Mouse (Mus musculus): Measurements from ENCODE around the gene Mindy3. TPM values are rescaled to one million over a fixed set of nuclear protein-coding genes. Genes with fewer than 3 reads are reported as not detected.

Mindy3 gene
- polyA plus RNA-seq, 1 experiment = 70.3 TPM

GRCm38 (mm10) chr2:12371401-12371800 lies 47.9 kb downstream of the Mindy3 start:
- 94% methylated on average over 4 of the region's 4 CpGs for WGBS
- H3K36me3 ChIP-seq (ENCODE audit: control insufficient read depth, insufficient read depth, low read length) = peaks cover 9% of the 10 kb centered on the region; the same call in 1 of the 2 replicates
- TF ChIP-seq POLR2A (IDR thresholded peaks at IDR 0.05; ENCODE audit: low read depth, low read length) (no peak), CTCF (IDR thresholded peaks at IDR 0.05; ENCODE audit: extremely low read depth, insufficient read length, insufficient replicate concordance, low read depth, low read length) (no peak)
- H3K4me1 ChIP-seq (ENCODE audit: control insufficient read depth, insufficient read depth, insufficient read length, low read length) = no peaks in the 10 kb centered on the region
- no peak overlapping the region for H3K27ac ChIP-seq (ENCODE audit: insufficient read depth, low read depth, low read length)
- no peaks in the 10 kb centered on the region for H3K27me3 ChIP-seq (ENCODE audit: control insufficient read depth, insufficient read depth, low read length)
- H3K4me3 ChIP-seq (ENCODE audit: low read depth, low read length) = no peak overlapping the region

DNA sequence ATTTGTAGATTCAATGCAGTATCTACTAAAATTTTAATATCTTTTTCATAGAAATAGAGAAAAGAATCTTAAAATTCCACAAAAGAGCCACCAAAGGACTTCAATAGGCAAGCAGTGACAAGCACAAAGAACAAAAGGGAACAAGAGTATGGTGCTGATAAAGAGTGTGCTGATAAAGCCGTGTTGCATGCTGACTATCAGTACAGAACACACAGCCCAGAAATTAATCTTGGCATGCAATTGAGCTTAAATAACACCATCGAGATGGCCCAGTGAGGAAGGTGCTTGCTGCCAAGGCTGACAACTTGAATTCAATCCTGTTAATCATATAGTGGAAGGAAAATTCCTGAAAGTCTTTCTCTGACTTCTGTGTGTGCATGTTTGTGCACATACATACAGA lies 50.8 kb downstream of the Mindy3 start:
- Histone ChIP-seq H3K4me3 (ENCODE audit: low read depth, low read length) (no peak overlapping the region), H3K4me1 (ENCODE audit: control insufficient read depth, insufficient read depth, insufficient read length, low read length) (no peaks in the 10 kb centered on the region), H3K36me3 (ENCODE audit: control insufficient read depth, insufficient read depth, low read length) (peaks cover 17% of the 10 kb centered on the region), H3K27me3 (ENCODE audit: control insufficient read depth, insufficient read depth, low read length) (no peaks in the 10 kb centered on the region), H3K27ac (ENCODE audit: insufficient read depth, low read depth, low read length) (no peak overlapping the region)
- TF ChIP-seq POLR2A (IDR thresholded peaks at IDR 0.05; ENCODE audit: low read depth, low read length) (no peak), CTCF (IDR thresholded peaks at IDR 0.05; ENCODE audit: extremely low read depth, insufficient read length, insufficient replicate concordance, low read depth, low read length) (no peak)
- WGBS = 22% methylated on average over 2 of the region's 2 CpGs

DNA sequence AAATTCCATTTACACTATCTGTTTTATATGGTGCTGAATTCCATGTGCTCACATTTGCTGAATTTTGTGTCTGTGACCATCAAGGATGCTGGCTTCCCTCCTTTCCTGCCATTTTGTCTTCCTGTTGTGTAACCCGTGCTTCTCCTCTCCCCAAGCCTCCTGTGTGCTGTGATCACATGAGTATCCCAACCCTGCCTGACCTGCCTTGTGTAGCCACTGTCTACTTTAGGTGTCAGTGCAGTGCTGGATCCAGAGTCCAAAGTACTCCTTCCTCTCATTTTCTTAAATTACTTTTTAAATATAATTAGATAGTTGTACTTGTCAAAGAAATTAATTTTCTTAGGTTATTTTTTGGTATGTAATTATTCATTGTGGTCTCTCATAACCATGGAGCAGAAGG lies 51.3 kb downstream of the Mindy3 start:
- no peak overlapping the region for H3K4me3 ChIP-seq (ENCODE audit: low read depth, low read length)
- no peaks in the 10 kb centered on the region for H3K27me3 ChIP-seq (ENCODE audit: control insufficient read depth, insufficient read depth, low read length)
- no peaks in the 10 kb centered on the region for H3K4me1 ChIP-seq (ENCODE audit: control insufficient read depth, insufficient read depth, insufficient read length, low read length)
- H3K36me3 ChIP-seq (ENCODE audit: control insufficient read depth, insufficient read depth, low read length) = peaks cover 19% of the 10 kb centered on the region
- WGBS = 50% methylated on average over 1 of the region's 1 CpGs
- no peak overlapping the region for H3K27ac ChIP-seq (ENCODE audit: insufficient read depth, low read depth, low read length)
- no peak for TF ChIP-seq POLR2A (IDR thresholded peaks at IDR 0.05; ENCODE audit: low read depth, low read length)
- no peak for TF ChIP-seq CTCF (IDR thresholded peaks at IDR 0.05; ENCODE audit: extremely low read depth, insufficient read length, insufficient replicate concordance, low read depth, low read length)

DNA sequence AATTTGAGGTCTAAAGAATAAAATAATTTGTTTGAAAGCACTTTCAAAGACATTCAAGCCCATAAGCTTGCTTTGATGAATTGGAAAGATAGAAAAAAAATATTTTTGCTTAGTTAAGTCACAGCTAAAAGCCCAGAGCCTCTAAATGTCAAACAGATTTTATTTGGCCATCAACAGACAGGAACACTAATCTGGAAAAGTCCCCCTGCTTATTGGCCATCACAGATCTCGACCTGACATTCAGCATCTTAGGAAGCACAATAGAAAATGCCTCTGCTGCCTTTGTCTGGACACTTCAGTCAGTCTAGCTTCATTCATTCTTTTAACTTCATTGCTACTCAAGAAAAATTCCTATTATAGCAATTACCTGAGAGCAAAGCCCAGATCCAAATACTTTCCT lies 58.0 kb downstream of the Mindy3 start:
- no peaks in the 10 kb centered on the region for H3K27me3 ChIP-seq (ENCODE audit: control insufficient read depth, insufficient read depth, low read length)
- H3K27ac ChIP-seq (ENCODE audit: insufficient read depth, low read depth, low read length) = no peak overlapping the region
- no peak for TF ChIP-seq POLR2A (IDR thresholded peaks at IDR 0.05; ENCODE audit: low read depth, low read length)
- TF ChIP-seq CTCF (IDR thresholded peaks at IDR 0.05; ENCODE audit: extremely low read depth, insufficient read length, insufficient replicate concordance, low read depth, low read length) = no peak
- 85% methylated on average over 1 of the region's 1 CpGs for WGBS
- H3K4me1 ChIP-seq (ENCODE audit: control insufficient read depth, insufficient read depth, insufficient read length, low read length) = no peaks in the 10 kb centered on the region
- peaks cover 41% of the 10 kb centered on the region for H3K36me3 ChIP-seq (ENCODE audit: control insufficient read depth, insufficient read depth, low read length)
- H3K4me3 ChIP-seq (ENCODE audit: low read depth, low read length) = no peak overlapping the region

DNA sequence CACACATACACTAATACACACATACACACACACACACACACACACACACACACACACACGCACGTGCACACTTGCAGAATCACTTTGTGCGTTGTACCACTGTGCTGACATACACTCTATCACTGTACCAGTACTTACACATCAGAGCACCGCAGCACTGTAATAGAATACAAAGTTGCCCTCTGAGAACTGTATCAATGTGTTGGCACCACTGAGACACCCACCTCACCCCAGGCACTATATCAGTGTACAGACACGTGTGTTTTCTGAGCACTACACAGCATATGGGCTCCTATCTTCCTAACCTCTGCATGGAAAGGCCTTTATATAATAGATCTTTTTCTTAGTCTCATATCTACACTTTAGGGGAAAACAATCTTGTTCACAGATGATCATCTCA lies 64.4 kb downstream of the Mindy3 start:
- no peaks in the 10 kb centered on the region for H3K27me3 ChIP-seq (ENCODE audit: control insufficient read depth, insufficient read depth, low read length)
- WGBS = 96% methylated on average over 5 of the region's 5 CpGs
- H3K36me3 ChIP-seq (ENCODE audit: control insufficient read depth, insufficient read depth, low read length) = peaks cover 32% of the 10 kb centered on the region
- H3K4me1 ChIP-seq (ENCODE audit: control insufficient read depth, insufficient read depth, insufficient read length, low read length) = no peaks in the 10 kb centered on the region
- H3K27ac ChIP-seq (ENCODE audit: insufficient read depth, low read depth, low read length) = no peak overlapping the region
- no peak for TF ChIP-seq CTCF (IDR thresholded peaks at IDR 0.05; ENCODE audit: extremely low read depth, insufficient read length, insufficient replicate concordance, low read depth, low read length)
- no peak for TF ChIP-seq POLR2A (IDR thresholded peaks at IDR 0.05; ENCODE audit: low read depth, low read length)
- no peak overlapping the region for H3K4me3 ChIP-seq (ENCODE audit: low read depth, low read length)

DNA sequence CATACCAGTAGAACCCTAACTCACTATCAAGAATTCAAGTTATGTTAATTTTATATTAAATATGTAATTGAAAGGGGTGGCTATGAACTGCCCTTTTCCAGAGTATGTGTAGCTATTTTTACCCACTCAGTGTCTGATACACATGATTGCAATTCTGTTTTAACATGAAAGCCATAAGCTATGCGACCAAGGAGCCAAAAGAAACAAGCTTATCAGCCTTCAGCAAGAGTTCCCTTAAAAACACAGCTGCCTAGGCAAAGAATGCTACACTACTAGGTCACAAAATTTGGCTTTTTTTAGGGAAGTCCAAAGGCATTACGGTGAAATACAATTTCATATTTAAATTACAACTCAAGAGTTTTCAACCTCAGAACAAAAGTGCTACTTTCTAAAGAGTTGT lies 70.4 kb downstream of the Mindy3 start:
- Histone ChIP-seq H3K27ac (ENCODE audit: insufficient read depth, low read depth, low read length) (no peak overlapping the region), H3K4me1 (ENCODE audit: control insufficient read depth, insufficient read depth, insufficient read length, low read length) (no peaks in the 10 kb centered on the region), H3K36me3 (ENCODE audit: control insufficient read depth, insufficient read depth, low read length) (peaks cover 14% of the 10 kb centered on the region), H3K27me3 (ENCODE audit: control insufficient read depth, insufficient read depth, low read length) (no peaks in the 10 kb centered on the region), H3K4me3 (ENCODE audit: low read depth, low read length) (no peak overlapping the region)
- no peak for TF ChIP-seq POLR2A (IDR thresholded peaks at IDR 0.05; ENCODE audit: low read depth, low read length)
- TF ChIP-seq CTCF (IDR thresholded peaks at IDR 0.05; ENCODE audit: extremely low read depth, insufficient read length, insufficient replicate concordance, low read depth, low read length) = no peak
- WGBS = 82% methylated on average over 2 of the region's 2 CpGs

- H3K27ac ChIP-seq (ENCODE audit: insufficient read depth, low read depth, low read length) = no peak overlapping the region
- 55% methylated on average over 2 of the region's 2 CpGs for WGBS
- H3K36me3 ChIP-seq (ENCODE audit: control insufficient read depth, insufficient read depth, low read length) = no peaks in the 10 kb centered on the region
- no peak for TF ChIP-seq POLR2A (IDR thresholded peaks at IDR 0.05; ENCODE audit: low read depth, low read length)
- no peak for TF ChIP-seq CTCF (IDR thresholded peaks at IDR 0.05; ENCODE audit: extremely low read depth, insufficient read length, insufficient replicate concordance, low read depth, low read length)
- H3K4me1 ChIP-seq (ENCODE audit: control insufficient read depth, insufficient read depth, insufficient read length, low read length) = no peaks in the 10 kb centered on the region
- H3K27me3 ChIP-seq (ENCODE audit: control insufficient read depth, insufficient read depth, low read length) = no peaks in the 10 kb centered on the region
- no peak overlapping the region for H3K4me3 ChIP-seq (ENCODE audit: low read depth, low read length)
These were observed 87.3 kb downstream of the Mindy3 start for GRCm38 (mm10) chr2:12331962-12332361.

GRCm38 (mm10) chr2:12329620-12330019 lies 89.7 kb downstream of the Mindy3 start:
- H3K4me3 ChIP-seq (ENCODE audit: low read depth, low read length) = no peak overlapping the region
- WGBS = 78% methylated on average over 2 of the region's 2 CpGs
- H3K36me3 ChIP-seq (ENCODE audit: control insufficient read depth, insufficient read depth, low read length) = no peaks in the 10 kb centered on the region
- H3K4me1 ChIP-seq (ENCODE audit: control insufficient read depth, insufficient read depth, insufficient read length, low read length) = no peaks in the 10 kb centered on the region
- TF ChIP-seq POLR2A (IDR thresholded peaks at IDR 0.05; ENCODE audit: low read depth, low read length) = no peak
- no peak for TF ChIP-seq CTCF (IDR thresholded peaks at IDR 0.05; ENCODE audit: extremely low read depth, insufficient read length, insufficient replicate concordance, low read depth, low read length)
- no peak overlapping the region for H3K27ac ChIP-seq (ENCODE audit: insufficient read depth, low read depth, low read length)
- no peaks in the 10 kb centered on the region for H3K27me3 ChIP-seq (ENCODE audit: control insufficient read depth, insufficient read depth, low read length)
